Mouse (Mus musculus): ENCODE measurements at regions not wholly inside any gene's neighbourhood (a gene's known extent, or its start where the extent isn't known, plus 50 kb on each side); places are given as distances from the start of the nearest gene placed in this dataset.
A peak's percentile ranks its signal among the peaks of the same experiment; 100 is the strongest.

GRCm38 (mm10) chr12:36748345-36748744 lies 360.0 kb upstream of the Meox2 start:
- Histone ChIP-seq H3K27me3 (ENCODE audit: control insufficient read depth, insufficient read depth, low read length) (no peaks in the 10 kb centered on the region), H3K9ac (replicated peaks; ENCODE audit: low read length) (no peak overlapping the region), H3K36me3 (ENCODE audit: control insufficient read depth, insufficient read depth, low read length) (no peaks in the 10 kb centered on the region), H3K9me3 (ENCODE audit: control insufficient read depth, low read length) (no peaks in the 10 kb centered on the region), H3K4me3 (replicated peaks; ENCODE audit: low read depth, low read length) (no peak overlapping the region), H3K4me1 (ENCODE audit: control insufficient read depth, insufficient read depth, low read length) (no peaks in the 10 kb centered on the region), H3K27ac (replicated peaks; ENCODE audit: low read depth, low read length) (no peak overlapping the region), H3K4me2 (ENCODE audit: low read length) (no peak overlapping the region)
- ATAC-seq (ENCODE audit: low FRiP score, low TSS enrichment), result no peak
- WGBS, result 59% methylated on average over 1 of the region's 1 CpGs
- no peak for DNase-seq

- ATAC-seq (ENCODE audit: low FRiP score, low TSS enrichment), result no peak
- no peaks in the 10 kb centered on the region for H3K27me3 ChIP-seq (ENCODE audit: control insufficient read depth, insufficient read depth, low read length)
- H3K36me3 ChIP-seq (ENCODE audit: control insufficient read depth, insufficient read depth, low read length), result no peaks in the 10 kb centered on the region
- H3K9me3 ChIP-seq (ENCODE audit: control insufficient read depth, low read length), result no peaks in the 10 kb centered on the region
- WGBS, result 83% methylated on average over 4 of the region's 4 CpGs
- no peak overlapping the region for H3K4me3 ChIP-seq (replicated peaks; ENCODE audit: low read depth, low read length)
- no peak for DNase-seq
- no peak overlapping the region for H3K9ac ChIP-seq (replicated peaks; ENCODE audit: low read length)
- H3K4me2 ChIP-seq (ENCODE audit: low read length), result no peak overlapping the region
- no peaks in the 10 kb centered on the region for H3K4me1 ChIP-seq (ENCODE audit: control insufficient read depth, insufficient read depth, low read length)
- H3K27ac ChIP-seq (replicated peaks; ENCODE audit: low read depth, low read length), result no peak overlapping the region
Measured at GRCm38 (mm10) chr12:36765315-36766058, 342.9 kb upstream of the Meox2 start.

- Histone ChIP-seq H3K9ac (replicated peaks; ENCODE audit: low read length) (no peak overlapping the region), H3K36me3 (ENCODE audit: control insufficient read depth, insufficient read depth, low read length) (no peaks in the 10 kb centered on the region), H3K4me3 (replicated peaks; ENCODE audit: low read depth, low read length) (no peak overlapping the region), H3K4me1 (ENCODE audit: control insufficient read depth, insufficient read depth, low read length) (no peaks in the 10 kb centered on the region), H3K27ac (replicated peaks; ENCODE audit: low read depth, low read length) (no peak overlapping the region), H3K27me3 (ENCODE audit: control insufficient read depth, insufficient read depth, low read length) (no peaks in the 10 kb centered on the region), H3K4me2 (ENCODE audit: low read length) (no peak overlapping the region), H3K9me3 (ENCODE audit: control insufficient read depth, low read length) (no peaks in the 10 kb centered on the region)
- ATAC-seq (ENCODE audit: low FRiP score, low TSS enrichment) (no peak), DNase-seq (no peak)
- WGBS, result 58% methylated on average over 1 of the region's 1 CpGs
Measured at GRCm38 (mm10) chr12:36766167-36766566, 342.2 kb upstream of the Meox2 start.

- no peak for DNase-seq
- WGBS, result 86% methylated on average over 7 of the region's 7 CpGs
- Histone ChIP-seq H3K4me1 (ENCODE audit: control insufficient read depth, insufficient read depth, low read length) (no peaks in the 10 kb centered on the region), H3K4me2 (ENCODE audit: low read length) (no peak overlapping the region), H3K9ac (replicated peaks; ENCODE audit: low read length) (no peak overlapping the region), H3K36me3 (ENCODE audit: control insufficient read depth, insufficient read depth, low read length) (no peaks in the 10 kb centered on the region), H3K4me3 (replicated peaks; ENCODE audit: low read depth, low read length) (no peak overlapping the region), H3K9me3 (ENCODE audit: control insufficient read depth, low read length) (no peaks in the 10 kb centered on the region), H3K27me3 (ENCODE audit: control insufficient read depth, insufficient read depth, low read length) (no peaks in the 10 kb centered on the region), H3K27ac (replicated peaks; ENCODE audit: low read depth, low read length) (no peak overlapping the region)
- ATAC-seq (ENCODE audit: low FRiP score, low TSS enrichment), result no peak
Measured at GRCm38 (mm10) chr12:36780761-36781160, 327.6 kb upstream of the Meox2 start.

GRCm38 (mm10) chr12:36790866-36791265 lies 317.5 kb upstream of the Meox2 start:
- ATAC-seq (ENCODE audit: low FRiP score, low TSS enrichment) (no peak), DNase-seq (no peak)
- 92% methylated on average over 2 of the region's 2 CpGs for WGBS
- no peaks in the 10 kb centered on the region for H3K9me3 ChIP-seq (ENCODE audit: control insufficient read depth, low read length)
- H3K4me1 ChIP-seq (ENCODE audit: control insufficient read depth, insufficient read depth, low read length), result no peaks in the 10 kb centered on the region
- H3K27me3 ChIP-seq (ENCODE audit: control insufficient read depth, insufficient read depth, low read length), result no peaks in the 10 kb centered on the region
- H3K9ac ChIP-seq (replicated peaks; ENCODE audit: low read length), result no peak overlapping the region
- H3K4me3 ChIP-seq (replicated peaks; ENCODE audit: low read depth, low read length), result no peak overlapping the region
- H3K27ac ChIP-seq (replicated peaks; ENCODE audit: low read depth, low read length), result no peak overlapping the region
- H3K36me3 ChIP-seq (ENCODE audit: control insufficient read depth, insufficient read depth, low read length), result no peaks in the 10 kb centered on the region
- no peak overlapping the region for H3K4me2 ChIP-seq (ENCODE audit: low read length)

DNA sequence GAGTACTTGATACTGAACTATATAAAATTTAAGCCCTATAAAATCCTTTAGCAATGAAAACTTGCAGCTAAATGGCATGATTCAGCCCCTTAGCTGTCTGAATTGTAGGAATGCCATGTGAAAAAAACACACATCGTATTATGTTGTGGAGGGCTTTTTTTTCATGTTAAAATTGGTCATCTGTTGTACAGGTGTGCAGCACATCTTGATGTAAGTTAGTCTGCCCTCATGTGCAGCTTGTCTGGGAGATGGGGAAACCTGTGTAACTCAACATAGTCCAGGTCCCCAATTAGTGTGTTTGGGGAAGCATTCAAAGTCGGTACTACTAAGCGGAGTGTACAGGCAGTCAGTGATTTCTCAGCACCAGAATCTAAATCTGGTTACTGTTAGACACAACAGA lies 316.9 kb upstream of the Meox2 start:
- H3K36me3 ChIP-seq (ENCODE audit: control insufficient read depth, insufficient read depth, low read length), result no peaks in the 10 kb centered on the region
- H3K4me2 ChIP-seq (ENCODE audit: low read length), result no peak overlapping the region
- no peaks in the 10 kb centered on the region for H3K27me3 ChIP-seq (ENCODE audit: control insufficient read depth, insufficient read depth, low read length)
- no peak overlapping the region for H3K27ac ChIP-seq (replicated peaks; ENCODE audit: low read depth, low read length)
- 87% methylated on average over 3 of the region's 3 CpGs for WGBS
- H3K4me3 ChIP-seq (replicated peaks; ENCODE audit: low read depth, low read length), result no peak overlapping the region
- no peak for DNase-seq
- no peak for ATAC-seq (ENCODE audit: low FRiP score, low TSS enrichment)
- H3K4me1 ChIP-seq (ENCODE audit: control insufficient read depth, insufficient read depth, low read length), result no peaks in the 10 kb centered on the region
- no peaks in the 10 kb centered on the region for H3K9me3 ChIP-seq (ENCODE audit: control insufficient read depth, low read length)
- H3K9ac ChIP-seq (replicated peaks; ENCODE audit: low read length), result no peak overlapping the region

DNA sequence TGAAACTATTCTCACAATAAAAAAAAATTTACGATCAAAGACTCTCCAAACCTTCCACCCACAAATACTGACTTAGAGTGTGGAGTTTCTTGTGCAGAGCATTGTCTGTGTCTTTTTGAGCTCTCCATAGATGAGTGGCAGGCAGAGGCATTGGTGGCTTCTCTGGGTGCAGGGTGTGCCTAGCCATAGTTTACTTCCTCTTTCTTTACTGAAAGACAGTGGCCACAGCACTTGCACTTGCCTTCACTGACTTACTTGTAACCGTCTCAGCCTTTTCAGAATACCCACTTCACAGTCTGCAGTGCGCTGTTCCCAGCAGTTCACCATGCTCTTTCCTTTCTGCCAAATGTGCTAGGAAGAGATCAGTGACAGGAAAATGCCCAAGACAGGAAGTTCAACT lies 316.1 kb upstream of the Meox2 start:
- WGBS, result 87% methylated on average over 3 of the region's 3 CpGs
- Histone ChIP-seq H3K9me3 (ENCODE audit: control insufficient read depth, low read length) (no peaks in the 10 kb centered on the region), H3K4me1 (ENCODE audit: control insufficient read depth, insufficient read depth, low read length) (no peaks in the 10 kb centered on the region), H3K27me3 (ENCODE audit: control insufficient read depth, insufficient read depth, low read length) (no peaks in the 10 kb centered on the region), H3K4me2 (ENCODE audit: low read length) (no peak overlapping the region), H3K27ac (replicated peaks; ENCODE audit: low read depth, low read length) (no peak overlapping the region), H3K4me3 (replicated peaks; ENCODE audit: low read depth, low read length) (no peak overlapping the region), H3K9ac (replicated peaks; ENCODE audit: low read length) (no peak overlapping the region), H3K36me3 (ENCODE audit: control insufficient read depth, insufficient read depth, low read length) (no peaks in the 10 kb centered on the region)
- ATAC-seq (ENCODE audit: low FRiP score, low TSS enrichment) (no peak), DNase-seq (no peak)

GRCm38 (mm10) chr12:36793799-36794198 lies 314.5 kb upstream of the Meox2 start:
- no peaks in the 10 kb centered on the region for H3K9me3 ChIP-seq (ENCODE audit: control insufficient read depth, low read length)
- no peaks in the 10 kb centered on the region for H3K27me3 ChIP-seq (ENCODE audit: control insufficient read depth, insufficient read depth, low read length)
- no peak overlapping the region for H3K4me3 ChIP-seq (replicated peaks; ENCODE audit: low read depth, low read length)
- H3K4me1 ChIP-seq (ENCODE audit: control insufficient read depth, insufficient read depth, low read length), result no peaks in the 10 kb centered on the region
- H3K27ac ChIP-seq (replicated peaks; ENCODE audit: low read depth, low read length), result no peak overlapping the region
- no peak overlapping the region for H3K4me2 ChIP-seq (ENCODE audit: low read length)
- ATAC-seq (ENCODE audit: low FRiP score, low TSS enrichment), result no peak
- peak; percentile 6 for DNase-seq
- H3K9ac ChIP-seq (replicated peaks; ENCODE audit: low read length), result no peak overlapping the region
- no peaks in the 10 kb centered on the region for H3K36me3 ChIP-seq (ENCODE audit: control insufficient read depth, insufficient read depth, low read length)
- WGBS, result 35% methylated on average over 2 of the region's 2 CpGs

- H3K27ac ChIP-seq (replicated peaks; ENCODE audit: low read depth, low read length), result no peak overlapping the region
- no peaks in the 10 kb centered on the region for H3K27me3 ChIP-seq (ENCODE audit: control insufficient read depth, insufficient read depth, low read length)
- no peak overlapping the region for H3K4me2 ChIP-seq (ENCODE audit: low read length)
- WGBS, result 77% methylated on average over 4 of the region's 4 CpGs
- no peak overlapping the region for H3K9ac ChIP-seq (replicated peaks; ENCODE audit: low read length)
- H3K4me3 ChIP-seq (replicated peaks; ENCODE audit: low read depth, low read length), result no peak overlapping the region
- ATAC-seq (ENCODE audit: low FRiP score, low TSS enrichment), result no peak
- H3K9me3 ChIP-seq (ENCODE audit: control insufficient read depth, low read length), result no peaks in the 10 kb centered on the region
- no peak for DNase-seq
- no peaks in the 10 kb centered on the region for H3K4me1 ChIP-seq (ENCODE audit: control insufficient read depth, insufficient read depth, low read length)
- no peaks in the 10 kb centered on the region for H3K36me3 ChIP-seq (ENCODE audit: control insufficient read depth, insufficient read depth, low read length)
Measured at GRCm38 (mm10) chr12:36796201-36796600, 312.1 kb upstream of the Meox2 start.

All from midbrain, embryonic 14.5 days (tissue).